Mouse (Mus musculus): Measurements from ENCODE around the gene Sdccag8. TPM values are rescaled to one million over a fixed set of nuclear protein-coding genes. Genes with fewer than 3 reads are reported as not detected.

Sdccag8 gene
- polyA plus RNA-seq, 1 experiment = 7.2 TPM

- no peak for DNase-seq (ENCODE audit: low spot score)
Measured at GRCm38 (mm10) chr1:176985691-176986090, 171.2 kb downstream of the Sdccag8 start.

- DNase-seq (ENCODE audit: low spot score) = no peak
Measured at GRCm38 (mm10) chr1:176986275-176986674, 171.8 kb downstream of the Sdccag8 start.

- DNase-seq (ENCODE audit: low spot score) = no peak
Measured at GRCm38 (mm10) chr1:176986990-176987740, 172.7 kb downstream of the Sdccag8 start.

- DNase-seq (ENCODE audit: low spot score) = no peak
Measured at GRCm38 (mm10) chr1:176991473-176991872, 177.0 kb downstream of the Sdccag8 start.

- DNase-seq (ENCODE audit: low spot score) = no peak
Measured at GRCm38 (mm10) chr1:176992517-176992916, 178.1 kb downstream of the Sdccag8 start.

GRCm38 (mm10) chr1:176993141-176994010 is 178.9 kb downstream of the Sdccag8 start:
- DNase-seq (ENCODE audit: low spot score) = no peak

- no peak for DNase-seq (ENCODE audit: low spot score)
Measured at GRCm38 (mm10) chr1:176994087-176994486, 179.6 kb downstream of the Sdccag8 start.

- no peak for DNase-seq (ENCODE audit: low spot score)
Measured at GRCm38 (mm10) chr1:176994707-176995418, 180.4 kb downstream of the Sdccag8 start.

- DNase-seq (ENCODE audit: low spot score) = no peak
Measured at GRCm38 (mm10) chr1:176995419-176995775, 180.9 kb downstream of the Sdccag8 start.

GRCm38 (mm10) chr1:176996166-176996565 is 181.7 kb downstream of the Sdccag8 start:
- no peak for DNase-seq (ENCODE audit: low spot score)

GRCm38 (mm10) chr1:176996630-176997201 is 182.3 kb downstream of the Sdccag8 start:
- no peak for DNase-seq (ENCODE audit: low spot score)

- no peak for DNase-seq (ENCODE audit: low spot score)
Measured at GRCm38 (mm10) chr1:176997254-176997653, 182.8 kb downstream of the Sdccag8 start.

- DNase-seq (ENCODE audit: low spot score) = no peak
Measured at GRCm38 (mm10) chr1:176997711-176998689, 183.5 kb downstream of the Sdccag8 start.

GRCm38 (mm10) chr1:176999011-176999410 is 184.6 kb downstream of the Sdccag8 start:
- DNase-seq (ENCODE audit: low spot score) = no peak

- no peak for DNase-seq (ENCODE audit: low spot score)
Measured at GRCm38 (mm10) chr1:177002951-177003350, 188.5 kb downstream of the Sdccag8 start.

GRCm38 (mm10) chr1:177004041-177004741 is 189.7 kb downstream of the Sdccag8 start:
- DNase-seq (ENCODE audit: low spot score) = no peak

GRCm38 (mm10) chr1:177007405-177007804 is 192.9 kb downstream of the Sdccag8 start:
- DNase-seq (ENCODE audit: low spot score) = no peak

GRCm38 (mm10) chr1:177008777-177009176 is 194.3 kb downstream of the Sdccag8 start:
- DNase-seq (ENCODE audit: low spot score) = no peak

- DNase-seq (ENCODE audit: low spot score) = no peak
Measured at GRCm38 (mm10) chr1:177010041-177010440, 195.6 kb downstream of the Sdccag8 start.
